Mouse (Mus musculus) thymus, postnatal 4 days (tissue): ENCODE measurements at regions not wholly inside any gene's neighbourhood (a gene's known extent, or its start where the extent isn't known, plus 50 kb on each side); places are given as distances from the start of the nearest gene placed in this dataset.
"Not testable (repeated sequence)": the region's sequence is repeated elsewhere in the genome, so short reads cannot be mapped to it uniquely, and the experiment has no call there.

Experiments used
- DNase-seq: peaks from one replicate; pipeline ENCODE4 v3.0.0; 2021

DNA sequence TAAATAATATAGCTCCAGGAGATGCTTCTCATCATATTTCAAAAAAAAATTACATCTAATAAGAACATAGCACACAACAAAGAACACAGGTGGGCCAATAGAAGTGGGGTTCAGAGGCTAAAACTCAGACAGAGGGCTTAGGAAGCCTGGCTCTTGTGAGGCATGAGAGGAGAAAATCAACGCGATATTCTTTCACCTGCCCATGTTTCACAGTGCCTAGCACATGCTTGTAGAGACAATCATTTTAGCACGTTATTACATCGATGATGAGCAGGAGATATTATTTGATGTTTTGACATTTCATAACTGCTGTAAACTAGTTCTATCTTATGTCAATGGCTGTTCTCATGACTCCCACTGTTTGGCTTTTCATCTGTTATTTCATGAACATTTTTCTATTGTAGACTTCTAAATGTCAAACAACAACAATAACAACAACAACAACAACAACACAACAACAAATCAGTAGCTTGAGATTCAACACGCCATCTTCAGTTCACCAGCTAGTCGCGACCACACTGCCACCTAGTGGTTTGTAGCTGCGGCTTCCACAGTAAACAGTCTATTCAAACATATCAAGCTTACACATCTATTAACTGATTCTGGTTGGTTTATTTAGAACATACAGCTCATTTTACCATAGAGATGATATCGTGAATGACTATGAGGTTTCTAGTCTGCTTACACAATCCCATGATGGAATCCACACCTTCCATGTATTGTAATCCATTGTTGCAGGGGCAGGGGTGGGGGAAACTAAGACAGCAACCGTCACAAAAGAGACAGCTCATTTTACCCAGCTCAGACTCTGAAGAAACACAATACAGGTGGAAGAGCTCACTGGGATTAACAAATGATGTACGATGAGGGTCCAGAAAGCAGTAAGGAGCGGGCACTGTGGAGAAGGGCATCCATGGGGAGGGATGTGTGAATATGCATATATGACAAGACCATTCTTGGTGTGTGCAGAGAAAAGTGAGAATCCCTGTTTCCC is 60.5 kb upstream of the Tmem200a start:
- peak; percentile 61 for DNase-seq

GRCm38 (mm10) chr10:26152586-26152985 is 73.7 kb upstream of the Tmem200a start:
- DNase-seq = no peak

GRCm38 (mm10) chr10:26158786-26159185 is 70.7 kb upstream of the Samd3 start:
- no peak for DNase-seq

GRCm38 (mm10) chr10:26161139-26161538 is 68.4 kb upstream of the Samd3 start:
- not testable (repeated sequence) for DNase-seq

GRCm38 (mm10) chr10:26164531-26164930 is 65.0 kb upstream of the Samd3 start:
- no peak for DNase-seq

DNA sequence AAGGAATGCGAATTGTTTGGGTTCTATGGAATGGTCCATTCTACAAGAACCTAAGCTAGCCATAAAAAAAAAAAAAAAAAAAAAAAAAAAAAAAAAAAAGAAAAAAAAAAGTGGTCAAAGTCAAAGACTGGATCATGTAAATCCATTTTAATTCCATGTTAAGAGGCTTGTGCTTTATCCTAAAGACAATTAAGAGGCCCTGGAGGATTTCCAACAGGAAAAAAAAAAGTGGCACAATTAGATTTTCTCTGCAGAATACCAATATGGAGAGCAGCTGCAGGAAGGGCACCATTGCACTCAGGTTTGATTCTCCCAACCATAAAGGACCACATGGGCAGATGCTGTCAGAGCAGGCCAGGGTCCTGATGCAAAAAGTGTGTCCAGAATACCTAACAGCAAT is 51.9 kb upstream of the Samd3 start:
- no peak for DNase-seq

DNA sequence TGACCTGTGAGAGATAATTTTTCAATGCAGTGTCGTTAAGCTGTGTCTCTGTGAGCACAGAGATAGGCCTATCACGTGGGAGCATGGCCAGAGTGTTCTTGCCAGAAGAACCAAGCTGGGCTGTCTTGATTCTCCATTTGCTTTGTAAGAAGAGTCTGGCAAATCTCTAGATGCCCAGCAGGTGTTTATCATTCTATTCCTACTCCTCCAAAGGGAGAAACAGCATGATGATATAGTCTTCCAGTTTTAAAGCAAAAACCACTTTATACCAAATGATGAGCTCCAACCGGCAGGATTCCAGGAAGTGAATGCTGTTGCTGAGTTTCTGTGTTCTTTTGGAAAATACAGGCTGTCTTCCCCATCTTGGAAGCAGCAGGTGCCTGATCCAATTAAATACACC is 51.2 kb upstream of the Samd3 start:
- DNase-seq = no peak
